Mouse (Mus musculus): ENCODE results near the gene Pcsk6. TPM values are rescaled to one million over a fixed set of nuclear protein-coding genes. Genes with fewer than 3 reads are reported as not detected.

Pcsk6 gene
- polyA plus RNA-seq, 1 experiment from 2014 or later = 2.7 TPM

DNA sequence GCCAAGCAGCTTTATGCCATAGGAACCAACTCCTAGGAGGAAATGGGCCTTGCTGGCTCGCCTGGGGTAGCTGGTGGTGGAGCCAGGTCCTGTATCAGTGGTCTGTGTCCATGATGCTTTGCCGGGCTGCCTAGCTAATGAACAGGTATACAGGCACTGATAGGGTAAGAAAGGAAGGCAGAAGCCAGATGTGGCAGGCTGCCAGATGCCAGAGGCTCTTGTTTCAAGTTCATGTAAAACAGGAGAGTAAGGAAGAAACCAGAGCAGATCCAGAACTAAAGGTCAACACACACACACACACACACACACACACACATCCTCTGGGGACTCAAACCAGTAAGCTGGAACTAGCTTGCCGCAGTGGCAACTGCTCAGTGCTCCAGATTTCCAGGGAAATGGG, 176.7 kb downstream of the Pcsk6 start:
- DNase-seq (ENCODE audit: low spot score) (no peak), ATAC-seq (replicated peaks; ENCODE audit: low FRiP score) (no peak)
- Histone ChIP-seq H3K4me1 (replicated peaks; ENCODE audit: control insufficient read depth, insufficient read depth, low read length) (no peaks in the 10 kb centered on the region), H3K27me3 (ENCODE audit: control insufficient read depth, insufficient read depth, low read length) (no peaks in the 10 kb centered on the region), H3K4me3 (ENCODE audit: low read depth, low read length) (no peak overlapping the region), H3K36me3 (ENCODE audit: control insufficient read depth, insufficient read depth, low read length) (no peaks in the 10 kb centered on the region), H3K4me2 (ENCODE audit: low read depth, low read length, severe bottlenecking) (no peak overlapping the region), H3K9ac (ENCODE audit: low read length) (no peak overlapping the region), H3K27ac (ENCODE audit: low read depth, low read length) (no peak overlapping the region), H3K9me3 (ENCODE audit: control insufficient read depth, low read length) (no peaks in the 10 kb centered on the region)
- WGBS = 84% methylated on average over 3 of the region's 3 CpGs

DNA sequence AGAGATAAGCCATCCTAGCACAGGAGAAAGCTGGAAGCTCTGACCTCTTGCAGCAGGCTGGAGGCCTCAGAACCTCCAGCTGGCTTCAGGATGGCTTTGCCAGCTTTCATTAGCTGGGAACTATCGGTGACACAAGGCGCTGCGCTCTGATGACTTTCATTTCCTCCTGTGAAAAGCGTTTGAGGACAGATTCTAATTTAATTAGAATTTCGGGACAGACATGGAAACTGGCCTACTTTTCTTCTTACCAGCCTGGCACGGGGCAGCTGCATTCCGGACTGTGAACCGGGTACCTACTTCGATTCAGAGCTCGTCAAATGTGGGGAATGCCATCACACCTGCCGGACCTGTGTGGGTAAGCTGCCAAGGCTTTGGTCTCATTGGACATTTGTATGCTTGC, 177.2 kb downstream of the Pcsk6 start:
- WGBS = 85% methylated on average over 11 of the region's 11 CpGs
- Histone ChIP-seq H3K27me3 (ENCODE audit: control insufficient read depth, insufficient read depth, low read length) (no peaks in the 10 kb centered on the region), H3K9ac (ENCODE audit: low read length) (no peak overlapping the region), H3K4me2 (ENCODE audit: low read depth, low read length, severe bottlenecking) (no peak overlapping the region), H3K36me3 (ENCODE audit: control insufficient read depth, insufficient read depth, low read length) (no peaks in the 10 kb centered on the region), H3K4me1 (replicated peaks; ENCODE audit: control insufficient read depth, insufficient read depth, low read length) (no peaks in the 10 kb centered on the region), H3K9me3 (ENCODE audit: control insufficient read depth, low read length) (no peaks in the 10 kb centered on the region), H3K4me3 (ENCODE audit: low read depth, low read length) (no peak overlapping the region), H3K27ac (ENCODE audit: low read depth, low read length) (no peak overlapping the region)
- DNase-seq (ENCODE audit: low spot score) (no peak), ATAC-seq (replicated peaks; ENCODE audit: low FRiP score) (no peak)

DNA sequence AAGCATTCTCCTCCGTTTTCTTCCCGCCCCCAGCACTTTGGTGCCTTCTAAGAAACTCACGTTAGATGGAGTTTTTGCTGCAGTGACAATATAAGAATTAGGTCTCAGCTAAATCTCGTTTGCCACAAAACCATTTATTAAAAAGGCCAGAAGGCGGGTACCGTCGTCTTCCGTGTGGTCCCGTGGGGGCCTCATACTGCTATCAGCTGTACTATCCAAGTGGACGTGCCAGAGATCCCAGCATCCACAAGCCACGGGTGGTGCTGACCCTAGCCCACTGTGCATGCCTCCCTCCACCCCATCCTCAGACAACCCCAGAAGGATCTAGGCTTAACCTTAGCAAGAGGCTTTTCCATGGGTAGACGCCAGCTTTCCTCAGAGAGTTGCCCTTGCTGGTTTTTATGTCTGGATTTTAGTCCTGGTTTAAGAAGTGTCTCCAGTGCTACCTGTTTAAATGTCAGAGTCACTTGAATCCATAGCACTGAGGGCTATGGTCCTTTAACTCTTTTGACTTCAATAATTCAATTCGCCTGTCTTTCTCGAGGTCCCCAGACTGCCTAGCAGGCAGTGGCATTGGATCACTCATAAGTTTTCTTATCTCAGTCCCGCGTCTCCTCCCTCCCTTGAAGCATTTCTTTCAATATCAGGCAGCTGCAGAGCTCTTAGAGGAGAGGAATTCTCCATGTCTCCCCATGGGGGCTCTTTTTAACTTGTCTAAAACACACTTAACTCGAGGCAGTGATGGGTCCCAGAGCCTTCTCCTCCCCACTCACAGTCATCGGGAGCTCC, 178.7 kb downstream of the Pcsk6 start:
- ATAC-seq (replicated peaks; ENCODE audit: low FRiP score) = no peak
- 87% methylated on average over 18 of the region's 18 CpGs for WGBS
- DNase-seq (ENCODE audit: low spot score) = no peak

DNA sequence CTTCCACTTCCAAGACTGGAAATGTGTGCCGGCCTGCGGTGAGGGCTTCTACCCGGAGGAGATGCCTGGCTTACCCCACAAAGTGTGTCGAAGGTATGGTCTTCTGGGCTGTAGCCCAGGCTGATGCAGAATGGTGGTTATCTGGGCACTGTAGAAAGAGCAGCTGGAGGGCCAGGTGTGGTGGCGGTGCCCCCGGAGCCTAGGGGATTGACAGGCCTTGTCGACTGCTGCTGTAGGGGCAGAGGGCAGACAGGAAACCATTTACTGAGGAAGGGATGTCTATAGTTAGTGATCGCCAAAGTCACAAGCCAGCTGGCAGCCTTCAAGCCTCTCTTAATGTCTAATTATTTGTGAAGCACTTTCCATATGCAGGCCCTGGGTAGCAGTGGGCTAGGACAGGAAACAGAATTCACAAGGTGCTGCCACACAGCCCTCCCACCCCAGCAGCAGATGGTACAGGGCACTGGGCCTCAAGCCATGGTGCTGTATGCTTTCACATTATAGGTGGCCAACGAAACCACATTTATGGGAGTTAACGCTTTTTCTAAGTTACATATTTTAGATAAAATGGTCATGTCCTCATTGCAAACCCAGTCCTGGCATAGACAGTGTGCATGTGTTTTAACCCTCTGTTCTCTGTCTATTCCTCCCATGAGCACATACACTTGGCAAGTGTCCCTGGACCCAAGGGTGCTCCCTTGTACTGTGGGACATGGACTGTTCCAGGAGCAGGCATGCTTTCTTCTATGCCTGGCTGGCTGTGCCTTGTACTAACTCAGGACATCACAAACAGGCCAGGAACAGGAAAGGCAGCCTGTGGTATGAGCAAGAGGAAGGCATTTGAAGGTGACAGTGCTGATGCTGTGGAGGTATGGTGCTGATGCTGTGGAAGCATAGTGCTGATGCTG, 182.3 kb downstream of the Pcsk6 start, which contains the start of gene Gm45213:
Gene Gm45213 (plus strand): TSS at position 51 of the 908 bp plus-strand sequence.
- WGBS = 89% methylated on average over 10 of the region's 10 CpGs
- DNase-seq (ENCODE audit: low spot score) (no peak), ATAC-seq (replicated peaks; ENCODE audit: low FRiP score) (no peak)
- Histone ChIP-seq H3K9ac (ENCODE audit: low read length) (no peak within 1 kb of the TSS), H3K9me3 (ENCODE audit: control insufficient read depth, low read length) (no peaks in the 10 kb centered on the region), H3K27me3 (ENCODE audit: control insufficient read depth, insufficient read depth, low read length) (no peaks in the 10 kb centered on the region), H3K4me2 (ENCODE audit: low read depth, low read length, severe bottlenecking) (no peak within 1 kb of the TSS), H3K27ac (ENCODE audit: low read depth, low read length) (no peak within 1 kb of the TSS), H3K4me3 (ENCODE audit: low read depth, low read length) (no peak within 1 kb of the TSS), H3K4me1 (replicated peaks; ENCODE audit: control insufficient read depth, insufficient read depth, low read length) (no peaks in the 10 kb centered on the region), H3K36me3 (ENCODE audit: control insufficient read depth, insufficient read depth, low read length) (no peaks in the 10 kb centered on the region)

More for the DNA sequence above, 178.7 kb downstream of the Pcsk6 start:
- no peak overlapping the region for H3K9ac ChIP-seq (ENCODE audit: low read length)
- no peak overlapping the region for H3K4me2 ChIP-seq (ENCODE audit: low read depth, low read length, severe bottlenecking)
- no peak overlapping the region for H3K4me3 ChIP-seq (ENCODE audit: low read depth, low read length)
- no peaks in the 10 kb centered on the region for H3K9me3 ChIP-seq (ENCODE audit: control insufficient read depth, low read length)
- no peaks in the 10 kb centered on the region for H3K27me3 ChIP-seq (ENCODE audit: control insufficient read depth, insufficient read depth, low read length)
- H3K4me1 ChIP-seq (replicated peaks; ENCODE audit: control insufficient read depth, insufficient read depth, low read length) = no peaks in the 10 kb centered on the region
- H3K27ac ChIP-seq (ENCODE audit: low read depth, low read length) = no peak overlapping the region
- no peaks in the 10 kb centered on the region for H3K36me3 ChIP-seq (ENCODE audit: control insufficient read depth, insufficient read depth, low read length)

DNA sequence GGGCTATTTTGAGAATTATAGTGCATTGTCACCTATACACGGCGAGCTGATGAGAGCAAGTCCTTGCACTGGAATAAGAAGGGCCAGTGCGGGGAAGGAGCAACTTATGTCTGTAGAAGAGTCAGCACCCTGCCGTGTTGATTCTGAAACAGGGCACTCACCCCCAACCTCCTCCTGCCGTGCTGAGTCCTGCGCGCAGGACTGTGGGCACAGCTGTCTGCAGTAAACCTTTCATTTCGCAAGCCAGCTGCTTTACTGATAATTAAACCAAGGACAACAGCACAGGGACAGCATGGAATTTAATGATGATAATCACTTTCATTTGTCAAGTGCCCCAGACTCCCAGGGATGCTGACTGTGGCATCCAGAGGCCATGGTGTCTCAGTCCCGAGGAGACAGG, 183.1 kb downstream of the Pcsk6 start:
- H3K27me3 ChIP-seq (ENCODE audit: control insufficient read depth, insufficient read depth, low read length) = no peaks in the 10 kb centered on the region
- H3K9ac ChIP-seq (ENCODE audit: low read length) = no peak overlapping the region
- ATAC-seq (replicated peaks; ENCODE audit: low FRiP score) (no peak), DNase-seq (ENCODE audit: low spot score) (no peak)
- H3K27ac ChIP-seq (ENCODE audit: low read depth, low read length) = no peak overlapping the region
- 38% methylated on average over 9 of the region's 9 CpGs for WGBS
- H3K4me3 ChIP-seq (ENCODE audit: low read depth, low read length) = no peak overlapping the region
- no peaks in the 10 kb centered on the region for H3K9me3 ChIP-seq (ENCODE audit: control insufficient read depth, low read length)
- no peaks in the 10 kb centered on the region for H3K4me1 ChIP-seq (replicated peaks; ENCODE audit: control insufficient read depth, insufficient read depth, low read length)
- no peak overlapping the region for H3K4me2 ChIP-seq (ENCODE audit: low read depth, low read length, severe bottlenecking)
- H3K36me3 ChIP-seq (ENCODE audit: control insufficient read depth, insufficient read depth, low read length) = no peaks in the 10 kb centered on the region

DNA sequence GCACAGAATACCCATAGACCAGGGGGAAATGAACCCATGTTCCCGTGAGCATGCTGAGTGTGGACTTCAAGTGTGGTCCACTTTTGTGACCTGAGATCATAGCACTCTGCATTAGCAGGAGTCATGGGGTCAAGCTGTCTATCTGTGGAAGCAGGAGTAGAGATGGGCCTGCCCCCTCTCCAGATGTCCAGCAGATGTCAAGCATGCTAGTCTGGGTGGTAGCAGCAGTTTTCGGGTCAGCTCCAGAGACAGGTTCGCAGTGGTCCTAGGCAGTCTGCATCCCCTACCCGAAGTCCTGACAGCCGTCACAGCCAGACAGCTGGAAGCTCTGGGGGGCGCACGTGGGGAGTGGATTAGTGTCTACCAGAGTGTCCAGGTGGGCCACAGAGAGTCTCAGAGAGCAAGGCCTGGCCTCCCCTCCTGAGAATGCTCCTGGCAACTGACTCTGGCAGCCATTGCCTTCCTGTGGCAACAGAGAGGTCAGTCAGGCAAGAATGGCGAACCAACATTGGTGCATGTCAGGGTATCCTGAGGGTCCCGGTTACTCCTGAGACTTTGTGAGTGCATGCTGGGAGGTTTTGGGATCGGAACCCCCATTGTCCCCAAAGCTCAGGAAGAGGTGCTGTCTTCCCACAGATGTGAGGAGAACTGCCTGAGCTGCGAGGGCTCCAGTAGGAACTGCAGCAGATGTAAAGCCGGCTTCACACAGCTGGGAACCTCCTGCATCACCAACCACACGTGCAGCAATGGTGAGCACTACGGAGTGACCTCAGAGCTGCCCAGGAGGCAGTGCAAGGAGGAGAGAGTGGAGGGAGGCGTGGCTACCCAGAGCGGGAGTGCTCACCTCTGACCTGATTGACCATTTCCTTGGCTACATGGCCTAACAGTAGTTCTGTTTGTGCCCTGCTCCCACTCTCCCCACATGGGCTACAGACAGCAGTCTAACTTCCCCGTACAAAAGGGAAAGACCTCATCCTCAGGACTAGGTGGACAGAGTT, 185.7 kb downstream of the Pcsk6 start:
- H3K27ac ChIP-seq (ENCODE audit: low read depth, low read length) = no peak overlapping the region
- H3K4me1 ChIP-seq (replicated peaks; ENCODE audit: control insufficient read depth, insufficient read depth, low read length) = no peaks in the 10 kb centered on the region
- no peak overlapping the region for H3K4me2 ChIP-seq (ENCODE audit: low read depth, low read length, severe bottlenecking)
- H3K9ac ChIP-seq (ENCODE audit: low read length) = no peak overlapping the region
- H3K27me3 ChIP-seq (ENCODE audit: control insufficient read depth, insufficient read depth, low read length) = no peaks in the 10 kb centered on the region
- H3K4me3 ChIP-seq (ENCODE audit: low read depth, low read length) = no peak overlapping the region
- H3K36me3 ChIP-seq (ENCODE audit: control insufficient read depth, insufficient read depth, low read length) = no peaks in the 10 kb centered on the region
- H3K9me3 ChIP-seq (ENCODE audit: control insufficient read depth, low read length) = no peaks in the 10 kb centered on the region
- 56% methylated on average over 17 of the region's 17 CpGs for WGBS
- DNase-seq (ENCODE audit: low spot score) (no peak), ATAC-seq (replicated peaks; ENCODE audit: low FRiP score) (no peak)

DNA sequence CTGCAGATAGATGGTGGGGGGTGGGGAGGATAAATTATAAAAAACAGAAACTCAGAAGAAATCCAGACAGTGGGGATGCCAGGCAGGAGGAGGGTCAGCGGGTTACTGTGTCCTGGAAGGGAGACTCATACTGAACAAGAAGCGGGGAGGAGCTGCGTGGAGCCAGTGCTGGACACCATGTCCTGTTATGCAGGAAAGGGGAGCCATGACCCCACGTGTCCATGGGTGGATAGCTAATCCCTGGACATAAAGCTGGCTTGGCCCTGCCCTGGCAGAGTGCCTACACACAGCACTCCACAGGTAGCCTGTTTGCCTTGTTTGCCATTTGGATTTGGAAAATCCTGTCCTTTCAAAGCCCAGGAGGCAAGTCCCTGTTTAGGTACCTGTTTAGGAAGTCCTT, 186.4 kb downstream of the Pcsk6 start:
- no peaks in the 10 kb centered on the region for H3K36me3 ChIP-seq (ENCODE audit: control insufficient read depth, insufficient read depth, low read length)
- no peak for DNase-seq (ENCODE audit: low spot score)
- H3K4me1 ChIP-seq (replicated peaks; ENCODE audit: control insufficient read depth, insufficient read depth, low read length) = no peaks in the 10 kb centered on the region
- 71% methylated on average over 4 of the region's 4 CpGs for WGBS
- H3K27me3 ChIP-seq (ENCODE audit: control insufficient read depth, insufficient read depth, low read length) = no peaks in the 10 kb centered on the region
- no peak for ATAC-seq (replicated peaks; ENCODE audit: low FRiP score)
- H3K4me2 ChIP-seq (ENCODE audit: low read depth, low read length, severe bottlenecking) = no peak overlapping the region
- no peak overlapping the region for H3K9ac ChIP-seq (ENCODE audit: low read length)
- no peaks in the 10 kb centered on the region for H3K9me3 ChIP-seq (ENCODE audit: control insufficient read depth, low read length)
- H3K4me3 ChIP-seq (ENCODE audit: low read depth, low read length) = no peak overlapping the region
- no peak overlapping the region for H3K27ac ChIP-seq (ENCODE audit: low read depth, low read length)
